Mouse (Mus musculus): ENCODE measurements around the gene Zc3h7b.

- TF ChIP-seq CTCF (IDR thresholded peaks at IDR 0.05; ENCODE audit: borderline replicate concordance, insufficient read depth, low read length) (no peak), POLR2A (IDR thresholded peaks at IDR 0.05; ENCODE audit: low read depth, low read length) (no peak)
These were observed 62.0 kb downstream of the Zc3h7b start for GRCm38 (mm10) chr15:81806621-81807404.

Data from embryonic fibroblast, embryonic 13.5 days (primary cell).